Mouse (Mus musculus) adrenal gland, postnatal 10 days (tissue): ENCODE measurements around the gene Hsf2. TPM values are rescaled to one million over a fixed set of nuclear protein-coding genes. Genes with fewer than 3 reads are reported as not detected.

Experiments
- DNase-seq: peaks from one replicate; pipeline ENCODE4 v3.0.0; 2021; ENCODE audit warnings: mixed read lengths
- long read RNA-seq, 2 experiments: library from polyadenylated mRNA; stranded (forward); transcript quantifications; one replicate each; pipeline ENCODE4 v2.0.0; 2021
- total RNA-seq, 2 experiments: library from RNA; stranded (reverse); gene quantifications; 2 replicates each; pipeline ENCODE4 v1.2.3; 2021

Gene Hsf2
- 10 to 100 TPM; 17.3 to 21.9 TPM for total RNA-seq
- long read RNA-seq, experiment 1, transcript Hsf2-201 (12 exons, 2,604 nt) = major isoform, 5 of 13 reads
- long read RNA-seq, experiment 1, partial matches to known transcripts = 0 of 13 reads
- long read RNA-seq, experiment 1, other reads (novel, unspliced or antisense) = 8 of 13 reads
- long read RNA-seq, experiment 2, partial matches to known transcripts = 0 of 7 reads
- long read RNA-seq, experiment 2, other reads (novel, unspliced or antisense) = 5 of 7 reads

- peak; percentile 96 for DNase-seq
Measured at GRCm38 (mm10) chr10:57485908-57486541, at the start of gene Hsf2. Gene Hsf2, plus strand, starts transcription at chr10:57486385.

- DNase-seq = peak; percentile 3
Measured at GRCm38 (mm10) chr10:57437898-57438297, 48.3 kb upstream of the Hsf2 start.

DNA sequence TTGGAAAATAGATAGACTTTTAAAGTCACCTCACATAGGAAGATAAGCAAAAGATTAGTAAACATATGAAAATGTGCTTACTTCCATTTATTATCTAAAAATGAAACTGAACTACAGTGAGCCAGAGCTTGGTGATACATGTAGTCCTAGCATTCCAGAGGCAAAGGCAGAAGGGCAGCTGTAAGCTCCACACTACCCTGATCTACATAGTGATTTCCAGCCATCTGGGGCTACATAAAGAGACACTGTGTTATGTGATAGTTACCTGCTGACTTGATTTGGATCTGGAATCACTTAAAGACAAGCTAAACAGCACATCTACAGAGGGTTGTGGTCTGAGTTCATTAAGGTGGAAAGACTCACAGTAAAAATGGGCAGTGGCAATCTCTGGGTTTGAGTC is 45.1 kb upstream of the Hsf2 start:
- DNase-seq = no peak

GRCm38 (mm10) chr10:57444392-57444791 is 41.8 kb upstream of the Hsf2 start:
- DNase-seq = no peak

- no peak for DNase-seq
Measured at GRCm38 (mm10) chr10:57445655-57446054, 40.5 kb upstream of the Hsf2 start.

GRCm38 (mm10) chr10:57447657-57448050 is 38.5 kb upstream of the Hsf2 start:
- DNase-seq = no peak

DNA sequence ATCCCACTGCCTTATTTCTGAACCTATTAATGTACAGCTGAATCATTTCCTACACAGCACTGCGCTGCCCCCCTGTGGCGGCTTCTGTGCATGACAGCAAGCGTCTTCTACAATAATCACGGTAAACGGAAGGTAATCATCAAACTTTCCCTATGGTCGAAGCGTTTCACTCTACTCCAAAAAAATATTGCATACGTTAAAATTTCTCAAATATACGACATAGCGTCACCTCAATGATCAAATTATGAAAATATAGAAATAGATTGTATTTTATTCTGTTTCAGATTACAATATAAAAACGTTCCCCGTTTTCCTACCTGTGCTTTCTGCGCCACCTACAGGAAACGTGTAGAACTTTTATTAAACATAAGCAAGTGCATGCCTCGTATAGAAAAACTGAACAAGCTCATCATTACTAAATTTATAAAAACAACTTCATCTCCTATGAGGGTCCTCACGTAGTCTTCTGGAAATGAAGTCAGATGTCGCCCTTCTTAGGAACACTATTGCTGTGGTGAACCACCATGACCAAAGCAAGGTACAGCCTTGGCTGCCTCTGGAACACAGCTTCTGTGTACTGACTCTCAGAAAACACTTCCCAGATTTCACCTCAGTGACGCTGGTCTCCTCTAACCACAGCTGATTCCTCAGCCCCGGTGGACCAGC is 38.0 kb upstream of the Hsf2 start:
- DNase-seq = peak; percentile 90

DNA sequence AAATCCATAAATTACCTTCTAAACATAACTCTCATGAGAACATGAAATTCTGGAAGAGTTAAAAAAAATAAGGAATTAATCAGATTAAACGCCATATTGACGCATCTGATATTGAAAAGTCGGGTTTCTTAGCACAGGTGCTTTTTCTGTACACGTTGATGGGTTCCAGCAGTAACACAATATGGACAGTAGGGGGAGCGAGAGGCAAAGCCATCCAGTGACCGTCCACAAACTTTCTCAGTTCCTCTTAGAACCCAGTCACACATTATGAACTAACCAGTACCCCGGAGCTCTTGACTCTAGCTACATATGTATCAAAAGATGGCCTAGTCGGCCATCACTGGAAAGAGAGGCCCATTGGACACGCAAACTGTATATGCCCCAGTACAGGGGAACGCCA is 22.9 kb upstream of the Hsf2 start:
- DNase-seq = peak; percentile 56

DNA sequence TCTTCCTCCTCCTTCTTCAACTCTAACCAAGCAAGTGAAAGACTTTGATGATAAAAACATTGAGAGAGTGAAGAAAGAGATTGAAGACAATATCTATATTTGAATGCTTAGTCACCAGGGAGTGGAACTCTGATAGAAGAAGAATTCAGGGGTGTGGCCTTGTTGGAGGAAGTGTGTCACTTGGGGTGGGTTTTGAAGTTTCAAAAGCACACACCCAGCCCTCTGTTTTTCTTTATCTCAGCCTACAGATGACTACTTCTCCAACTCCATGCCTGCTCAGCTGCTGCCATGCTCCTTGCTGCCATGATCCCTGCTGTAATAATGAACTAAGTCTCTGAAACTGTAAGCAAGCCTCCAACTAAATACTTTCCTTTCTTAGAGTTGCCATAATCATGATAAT is 20.4 kb upstream of the Hsf2 start:
- no peak for DNase-seq

DNA sequence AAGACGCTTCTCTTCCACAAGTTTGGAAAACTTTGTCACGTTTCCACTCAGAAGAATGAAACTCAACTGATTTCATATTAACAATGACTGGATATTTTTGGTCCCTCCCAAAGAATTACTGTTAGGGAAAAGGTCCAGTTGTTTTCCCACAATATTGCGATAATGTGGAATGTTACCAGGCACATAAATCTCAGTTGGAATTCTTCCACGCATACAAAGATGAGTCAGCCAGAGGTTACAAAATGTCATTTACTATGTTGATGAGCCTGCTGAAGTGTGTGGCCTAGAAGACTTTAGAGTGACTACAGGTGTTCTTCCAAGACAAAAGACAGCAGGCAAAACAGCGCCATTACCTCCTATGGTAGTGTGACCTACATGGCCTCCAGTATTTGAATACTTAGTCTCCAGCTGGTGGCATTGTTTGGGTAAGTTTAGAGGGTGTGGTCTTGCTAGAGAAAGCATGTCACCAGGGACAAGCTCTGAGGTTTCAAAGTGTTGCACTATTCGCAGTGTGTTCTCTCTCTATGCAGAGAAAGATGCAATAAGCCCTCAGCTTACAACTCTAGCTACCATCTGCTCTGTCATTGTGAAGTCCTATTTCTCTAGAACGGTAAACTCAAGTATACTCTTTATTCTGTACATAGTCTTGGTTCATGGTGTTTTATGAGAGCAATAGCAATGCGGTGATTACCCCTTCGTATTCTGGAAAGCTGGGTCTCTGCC is 8.9 kb upstream of the Hsf2 start:
- no peak for DNase-seq

- DNase-seq = no peak
Measured at GRCm38 (mm10) chr10:57481717-57482116, 4.5 kb upstream of the Hsf2 start.

DNA sequence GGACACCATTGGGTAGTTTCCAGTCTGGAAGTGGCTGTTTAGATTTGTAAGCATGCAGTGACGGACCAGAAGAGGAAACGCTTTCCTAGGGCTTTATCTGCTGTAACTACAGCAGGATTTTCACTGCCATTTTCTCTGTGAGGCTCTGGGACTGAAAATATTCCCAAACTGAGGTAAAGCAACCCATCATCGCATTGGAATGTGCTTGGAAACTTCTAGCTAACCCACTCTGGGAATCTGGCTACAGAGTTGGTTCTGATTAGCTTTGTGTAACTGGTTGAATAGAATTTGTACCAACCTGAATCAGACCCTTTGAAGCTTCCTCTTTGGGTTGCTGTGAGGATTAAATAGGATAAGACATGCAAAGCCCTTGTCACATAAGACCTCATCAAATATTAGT is 1.4 kb upstream of the Hsf2 start:
- no peak for DNase-seq

GRCm38 (mm10) chr10:57486542-57487071 is 422 bp downstream of the Hsf2 start:
- DNase-seq = peak; percentile 86

GRCm38 (mm10) chr10:57487201-57487600 is 1.0 kb downstream of the Hsf2 start:
- peak; percentile 6 for DNase-seq

- no peak for DNase-seq
Measured at GRCm38 (mm10) chr10:57488591-57488990, 2.4 kb downstream of the Hsf2 start.

GRCm38 (mm10) chr10:57492050-57492449 is 5.9 kb downstream of the Hsf2 start:
- DNase-seq = no peak

GRCm38 (mm10) chr10:57499414-57500156 is 13.4 kb downstream of the Hsf2 start:
- no peak for DNase-seq

DNA sequence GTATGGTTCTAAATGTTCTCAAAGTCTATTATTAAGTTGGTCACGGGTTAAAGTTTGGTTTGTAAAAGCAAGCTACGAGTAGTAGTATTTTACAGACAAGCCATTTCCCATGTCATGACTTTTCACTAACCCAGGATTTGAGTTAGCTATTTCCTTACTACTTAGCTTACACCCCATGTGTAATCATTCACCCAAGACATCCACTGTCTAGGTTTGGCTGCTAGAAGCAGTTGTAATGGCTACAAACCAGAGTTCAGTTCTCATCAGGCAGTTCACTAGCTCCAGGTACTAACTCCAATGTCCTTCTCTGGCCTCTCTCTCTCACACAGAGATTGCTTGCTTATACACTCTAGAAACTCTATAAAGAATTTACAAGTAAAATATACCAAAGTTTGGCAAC is 28.4 kb downstream of the Hsf2 start:
- DNase-seq = no peak

DNA sequence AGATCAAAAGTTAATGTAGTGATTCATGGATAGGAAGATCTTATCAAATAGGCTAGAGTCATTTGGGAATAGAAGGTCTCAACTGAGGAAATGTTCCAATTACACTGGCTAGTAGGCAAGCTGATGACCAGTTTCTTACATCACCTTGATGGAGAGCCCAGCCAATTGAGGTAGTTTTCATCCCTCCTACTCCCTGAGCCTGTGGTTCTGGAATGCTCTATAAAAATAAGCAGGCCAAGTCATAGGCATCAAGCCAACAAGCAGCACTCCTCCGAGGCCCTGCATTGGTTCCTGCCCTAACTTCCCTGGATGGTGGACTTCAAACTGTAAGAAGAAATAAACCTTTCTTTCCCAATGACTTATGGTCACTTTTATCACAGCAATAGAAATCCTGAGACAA is 29.1 kb downstream of the Hsf2 start:
- DNase-seq = peak; percentile 16

DNA sequence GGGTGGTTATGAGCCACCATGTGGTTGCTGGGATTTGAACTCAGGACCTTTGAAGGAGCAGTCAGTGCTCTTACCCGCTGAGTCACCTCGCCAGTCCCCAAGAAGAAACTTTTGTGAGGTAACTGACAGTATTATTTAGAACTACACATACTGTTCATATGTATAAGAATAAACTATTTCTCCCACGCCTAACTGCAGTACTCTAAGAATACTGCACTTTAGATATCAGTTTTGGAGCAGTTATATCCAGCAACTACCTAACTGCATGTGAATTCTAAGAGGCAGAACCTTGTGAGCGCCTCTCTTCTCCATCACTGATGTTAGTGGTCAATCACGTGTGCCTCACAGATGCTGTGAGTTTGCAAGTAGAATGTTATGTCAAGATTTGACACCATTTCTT is 40.3 kb downstream of the Hsf2 start:
- no peak for DNase-seq

DNA sequence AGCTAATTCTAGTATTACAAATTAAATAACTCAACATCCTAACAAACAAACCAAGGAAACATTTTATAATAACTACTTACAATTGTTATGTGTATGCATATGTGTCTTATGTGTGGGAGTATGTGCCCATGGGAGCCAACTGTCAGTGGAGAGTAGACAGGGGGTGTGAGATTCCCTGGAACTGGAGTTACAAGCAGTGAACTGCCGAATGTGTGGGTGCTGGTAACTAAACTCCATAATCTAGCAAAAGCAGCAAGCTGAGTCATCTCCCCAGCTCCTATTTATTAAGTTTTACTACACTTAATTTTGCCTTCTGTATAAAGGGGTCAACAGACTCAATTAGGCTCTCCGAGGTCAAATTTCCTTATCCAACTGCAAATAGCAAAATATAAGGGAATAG is 44.9 kb downstream of the Hsf2 start:
- DNase-seq = no peak

DNA sequence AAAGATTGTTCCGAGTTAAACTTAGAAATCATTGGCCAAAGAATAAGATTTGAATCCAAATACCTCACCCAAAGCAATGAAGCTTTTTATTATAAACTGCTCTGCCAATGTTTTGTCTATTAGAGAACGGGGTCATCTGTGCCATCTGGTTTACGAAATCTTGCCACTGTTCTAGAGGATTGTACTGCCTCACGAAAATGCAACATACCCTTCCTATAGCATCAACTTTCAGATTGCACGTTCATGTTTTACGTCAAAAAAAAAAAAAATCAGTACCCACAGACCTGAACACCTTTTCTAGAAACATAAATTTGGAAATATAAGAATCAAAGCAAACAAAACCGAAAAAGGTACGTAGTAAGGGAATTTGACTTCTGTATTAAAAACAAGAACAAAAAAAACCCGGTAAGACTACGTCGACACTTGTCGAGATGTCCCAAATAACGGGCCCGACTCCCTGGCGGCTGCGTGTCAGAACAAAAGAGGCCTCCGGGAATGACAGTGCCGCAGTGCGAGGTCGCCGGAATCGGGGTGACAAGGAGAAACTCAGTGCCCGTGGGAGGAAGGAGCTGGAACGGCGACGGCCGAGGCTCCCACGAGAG is 45.5 kb downstream of the Hsf2 start:
- no peak for DNase-seq
